Mouse (Mus musculus) fat pad, adult 2 months (tissue): Measurements from ENCODE around the gene Hist1h4k.
"Not testable (repeated sequence)": the region's sequence is repeated elsewhere in the genome, so short reads cannot be mapped to it uniquely, and the experiment has no call there.

Experiments used
- DNase-seq: peaks from one replicate; pipeline ENCODE4 v3.0.0-alpha.2; 2011; ENCODE audit warnings: low read depth, low spot score; ENCODE audit errors: extremely low read depth

Hist1h4k gene

DNA sequence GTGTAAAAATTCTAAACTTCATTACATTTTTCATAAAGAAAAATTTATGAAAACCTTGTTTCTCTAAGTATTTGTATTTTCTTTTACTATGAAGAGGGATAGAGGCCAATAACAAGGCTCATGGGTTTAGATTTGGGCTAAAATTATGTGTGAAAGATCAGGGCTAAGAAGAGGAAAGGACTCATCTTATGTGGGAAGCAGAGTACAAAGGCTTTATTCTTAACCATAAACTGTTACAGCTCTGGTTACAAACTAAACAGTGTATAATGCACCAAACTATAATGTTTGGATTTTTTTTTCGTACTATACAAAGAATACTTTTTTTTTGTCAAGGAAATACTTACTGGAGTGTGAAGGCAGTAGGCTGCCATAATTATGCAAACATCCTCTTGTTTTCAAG, 5.4 kb upstream of the Hist1h4k start:
- no peak for DNase-seq

DNA sequence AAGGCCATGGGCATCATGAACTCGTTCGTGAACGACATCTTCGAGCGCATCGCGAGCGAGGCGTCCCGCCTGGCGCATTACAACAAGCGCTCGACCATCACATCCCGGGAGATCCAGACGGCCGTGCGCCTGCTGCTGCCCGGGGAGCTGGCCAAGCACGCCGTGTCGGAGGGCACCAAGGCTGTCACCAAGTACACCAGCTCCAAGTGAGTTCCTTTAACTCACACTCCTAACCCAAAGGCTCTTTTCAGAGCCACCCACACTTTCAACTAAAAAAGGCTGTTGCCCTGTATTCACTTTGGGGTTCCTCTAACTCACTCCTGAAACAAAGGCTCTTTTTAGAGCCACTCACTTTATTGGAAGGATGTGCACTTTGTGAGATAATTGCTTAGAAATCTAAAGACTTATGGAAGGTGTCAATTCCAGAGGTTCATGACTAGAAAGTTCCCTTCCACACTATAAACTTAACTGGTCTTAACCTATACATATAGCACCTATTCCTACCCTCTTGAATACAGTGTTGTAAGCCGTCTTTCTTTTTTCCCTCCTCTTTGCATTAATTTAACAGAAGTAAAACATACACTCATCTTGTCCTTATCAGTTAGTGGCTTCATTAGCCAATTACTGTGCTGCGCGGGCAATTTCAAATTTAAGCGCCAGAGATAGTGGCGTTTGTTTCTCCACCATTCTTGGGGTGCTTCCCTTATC, 4.1 kb upstream of the Hist1h4k start:
- not testable (repeated sequence) for DNase-seq

DNA sequence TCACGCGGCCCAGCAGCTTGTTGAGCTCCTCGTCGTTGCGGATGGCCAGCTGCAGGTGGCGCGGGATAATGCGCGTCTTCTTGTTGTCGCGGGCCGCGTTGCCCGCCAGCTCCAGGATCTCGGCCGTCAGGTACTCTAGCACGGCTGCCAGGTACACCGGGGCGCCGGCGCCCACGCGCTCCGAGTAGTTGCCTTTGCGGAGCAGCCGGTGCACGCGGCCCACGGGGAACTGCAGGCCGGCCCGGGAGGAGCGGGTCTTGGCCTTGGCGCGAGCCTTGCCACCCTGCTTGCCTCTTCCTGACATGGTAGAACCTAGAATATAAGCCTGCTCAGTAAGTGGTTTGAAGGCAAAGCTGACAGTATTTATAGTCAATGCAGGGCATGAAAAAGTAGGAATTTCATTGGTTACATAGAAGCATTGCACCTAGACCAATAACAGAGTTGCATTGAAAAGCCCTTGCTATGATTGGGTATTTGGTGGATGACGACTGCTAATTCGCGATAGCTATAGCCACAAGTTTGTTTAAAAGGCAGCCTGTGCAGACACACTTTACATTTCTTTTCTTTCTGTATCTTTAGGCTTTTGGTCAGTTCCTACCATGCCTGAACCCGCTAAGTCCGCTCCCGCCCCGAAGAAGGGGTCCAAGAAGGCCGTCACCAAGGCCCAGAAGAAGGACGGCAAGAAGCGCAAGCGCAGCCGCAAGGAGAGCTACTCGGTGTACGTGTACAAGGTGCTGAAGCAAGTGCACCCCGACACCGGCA, 3.4 kb upstream of the Hist1h4k start, which contains the start of the genes Hist1h2ak and Hist1h2bn:
Gene Hist1h2ak, minus strand, starts transcription at position 304 of the 762 bp plus-strand sequence.
Gene Hist1h2bn, plus strand, starts transcription at position 600 of the 762 bp plus-strand sequence.
- peak; percentile 91 for DNase-seq

DNA sequence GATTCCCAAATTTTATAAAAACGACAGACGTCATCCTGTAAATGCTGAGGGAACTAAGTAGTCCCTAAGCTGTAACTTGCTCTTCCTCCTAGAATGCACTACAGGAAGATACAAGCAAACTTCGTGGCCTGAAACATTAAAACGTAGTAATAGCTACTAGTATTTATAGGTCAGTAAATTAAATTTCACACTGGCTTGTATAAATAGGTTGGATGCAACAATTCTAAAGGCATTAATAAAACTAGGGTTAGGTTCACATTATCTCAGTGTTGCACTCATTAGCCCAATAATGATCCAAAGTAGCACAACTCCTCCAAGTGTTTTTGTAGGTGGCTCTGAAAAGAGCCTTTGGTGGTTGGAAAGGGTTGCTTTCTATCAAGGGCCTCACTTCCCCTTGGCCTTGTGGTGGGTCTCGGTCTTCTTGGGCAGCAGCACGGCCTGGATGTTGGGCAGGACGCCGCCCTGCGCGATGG, 2.8 kb upstream of the Hist1h4k start:
- no peak for DNase-seq

DNA sequence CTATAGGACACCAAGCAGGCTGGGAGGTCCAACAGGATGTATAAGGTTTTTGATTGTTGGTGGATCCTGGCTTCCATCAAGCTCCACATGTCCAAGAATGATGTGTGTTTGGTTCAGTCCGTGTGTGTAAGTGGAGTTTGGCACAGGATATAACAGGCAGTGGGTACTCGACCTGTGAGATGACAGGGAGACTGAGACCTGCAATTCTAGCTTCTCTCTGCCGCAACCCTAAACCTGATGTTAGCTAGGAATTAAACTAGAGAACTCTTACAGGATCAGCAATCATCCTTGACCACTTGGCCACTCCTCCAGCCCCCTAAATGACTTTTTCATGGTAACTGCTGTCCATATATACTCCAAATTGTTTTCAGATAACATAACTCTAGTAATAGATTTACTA, 2.1 kb upstream of the Hist1h4k start:
- no peak for DNase-seq

DNA sequence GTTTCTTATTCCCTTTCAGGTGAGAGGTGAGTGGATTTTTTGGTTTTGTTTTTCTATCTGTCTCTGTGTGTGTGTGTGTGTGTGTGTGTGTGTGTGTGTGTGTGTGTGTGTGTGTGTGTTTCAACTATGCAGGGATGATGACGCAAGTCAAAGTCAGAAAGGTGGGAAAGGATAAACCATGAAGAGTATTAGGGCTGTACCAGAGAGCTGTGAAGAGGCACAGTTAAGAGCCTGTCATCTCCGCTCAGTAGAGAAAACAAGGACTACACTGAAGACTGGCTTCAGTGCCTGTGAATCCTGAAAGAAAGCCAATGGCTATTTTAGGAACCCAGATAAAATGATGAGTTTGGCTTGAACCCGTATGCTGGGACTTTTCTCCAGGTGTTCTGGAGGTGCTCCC, 1.5 kb upstream of the Hist1h4k start:
- no peak for DNase-seq

DNA sequence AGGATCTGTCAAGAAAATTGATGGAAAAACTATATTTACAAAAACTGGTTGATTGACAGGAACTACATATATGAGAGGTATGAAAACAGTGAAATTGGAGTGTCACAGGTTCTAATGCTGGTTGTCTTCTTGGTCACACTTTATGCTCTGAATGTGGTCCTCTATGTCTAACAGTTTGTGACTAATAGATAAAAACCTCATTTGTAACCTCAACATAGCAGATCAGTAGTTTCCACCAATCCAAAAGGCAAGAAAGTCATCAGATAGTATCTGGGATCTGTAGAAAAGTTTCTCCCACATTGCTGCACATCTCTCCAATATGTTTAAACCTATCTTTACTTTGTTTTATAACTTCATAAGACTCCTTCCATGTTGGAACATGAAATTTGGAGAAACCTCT, 1.1 kb upstream of the Hist1h4k start:
- no peak for DNase-seq

DNA sequence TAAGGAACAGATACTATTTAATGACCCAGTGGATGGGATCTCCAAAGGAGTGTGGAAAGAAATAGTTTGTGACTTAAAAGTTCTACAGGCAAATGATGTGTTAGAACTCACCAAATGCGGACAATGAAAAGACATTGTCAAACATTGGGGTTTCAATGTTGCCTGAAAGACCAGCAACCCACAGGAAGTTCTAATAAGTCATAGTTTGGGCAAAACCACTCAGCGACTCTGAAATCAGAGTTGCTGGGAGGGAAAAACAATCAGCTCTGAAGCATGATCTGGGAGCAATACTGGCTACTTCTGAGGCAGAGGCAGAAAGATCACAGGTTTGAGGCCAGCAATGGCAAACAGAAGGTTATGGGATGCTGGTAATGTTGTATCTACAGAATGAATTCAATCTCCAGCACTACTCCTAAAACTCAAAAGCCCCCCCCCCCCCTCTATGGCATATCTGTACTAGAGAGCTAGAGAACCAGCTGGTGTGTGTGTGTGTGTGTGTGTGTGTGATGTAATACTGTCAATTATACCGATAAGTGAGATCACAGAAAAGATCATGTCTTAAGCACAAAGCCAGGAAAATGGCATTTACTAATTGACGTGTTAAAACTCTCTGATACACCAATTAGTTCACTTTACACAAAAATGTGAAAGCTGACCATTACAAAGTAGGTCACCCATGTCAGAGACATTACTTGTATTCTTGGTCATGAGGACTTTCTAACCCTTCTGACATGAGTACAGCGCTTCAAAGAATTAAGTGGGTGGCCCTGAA, 732 bp downstream of the Hist1h4k start:
- no peak for DNase-seq

DNA sequence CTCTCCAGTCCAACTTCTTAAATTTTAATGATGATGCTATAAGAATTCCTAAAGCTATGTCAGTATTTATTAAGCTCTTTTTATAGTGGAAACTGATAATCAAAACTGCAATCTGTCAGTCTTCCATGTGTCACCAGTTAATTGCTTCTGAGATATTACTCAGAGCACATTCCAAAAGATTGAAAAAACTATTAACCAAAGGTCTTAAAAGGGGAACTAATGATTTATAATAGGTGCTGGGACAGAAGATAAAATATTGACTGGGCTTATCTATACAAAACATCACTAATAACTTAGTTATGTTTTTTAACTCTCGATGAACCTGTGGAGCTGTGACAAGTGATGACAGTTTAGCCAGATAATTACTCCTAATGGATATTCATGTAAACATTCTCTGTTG, 5.3 kb downstream of the Hist1h4k start:
- no peak for DNase-seq

DNA sequence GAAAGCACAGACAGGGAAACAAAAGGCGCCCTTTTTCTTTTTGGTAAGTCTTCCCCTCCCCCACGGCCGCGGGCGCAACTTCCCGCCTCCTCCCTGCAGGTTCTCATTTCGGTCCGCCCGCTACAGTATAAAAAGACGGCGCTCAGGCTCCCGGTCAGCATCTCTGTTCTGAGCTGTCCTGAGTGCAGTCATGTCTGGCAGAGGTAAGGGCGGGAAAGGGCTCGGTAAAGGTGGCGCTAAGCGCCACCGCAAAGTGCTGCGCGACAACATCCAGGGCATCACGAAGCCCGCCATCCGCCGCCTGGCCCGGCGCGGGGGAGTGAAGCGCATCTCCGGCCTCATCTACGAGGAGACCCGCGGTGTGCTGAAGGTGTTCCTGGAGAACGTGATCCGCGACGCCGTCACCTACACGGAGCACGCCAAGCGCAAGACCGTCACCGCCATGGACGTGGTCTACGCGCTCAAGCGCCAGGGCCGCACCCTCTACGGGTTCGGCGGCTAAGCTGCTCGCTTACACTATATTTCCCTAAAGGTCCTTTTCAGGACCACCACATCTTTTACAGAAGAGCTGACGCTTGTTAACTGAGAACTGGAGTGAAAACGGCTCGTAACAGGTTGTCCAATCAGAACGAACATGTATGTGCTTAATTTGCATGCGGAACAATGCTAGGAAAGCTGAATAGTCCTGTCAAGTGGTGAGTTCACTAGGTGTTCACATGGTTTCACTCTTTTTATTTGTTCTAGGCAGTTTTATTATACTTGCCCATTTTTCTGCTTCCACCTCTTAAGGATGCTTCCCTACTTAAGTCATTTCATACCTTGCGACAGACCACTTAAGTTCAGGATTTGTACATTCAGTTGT, 15.2 kb downstream of the Hist1h4k start, which contains the start of gene Hist1h4j:
Gene Hist1h4j, plus strand, starts transcription at position 159 of the 862 bp plus-strand sequence.
- DNase-seq: not testable (repeated sequence)

DNA sequence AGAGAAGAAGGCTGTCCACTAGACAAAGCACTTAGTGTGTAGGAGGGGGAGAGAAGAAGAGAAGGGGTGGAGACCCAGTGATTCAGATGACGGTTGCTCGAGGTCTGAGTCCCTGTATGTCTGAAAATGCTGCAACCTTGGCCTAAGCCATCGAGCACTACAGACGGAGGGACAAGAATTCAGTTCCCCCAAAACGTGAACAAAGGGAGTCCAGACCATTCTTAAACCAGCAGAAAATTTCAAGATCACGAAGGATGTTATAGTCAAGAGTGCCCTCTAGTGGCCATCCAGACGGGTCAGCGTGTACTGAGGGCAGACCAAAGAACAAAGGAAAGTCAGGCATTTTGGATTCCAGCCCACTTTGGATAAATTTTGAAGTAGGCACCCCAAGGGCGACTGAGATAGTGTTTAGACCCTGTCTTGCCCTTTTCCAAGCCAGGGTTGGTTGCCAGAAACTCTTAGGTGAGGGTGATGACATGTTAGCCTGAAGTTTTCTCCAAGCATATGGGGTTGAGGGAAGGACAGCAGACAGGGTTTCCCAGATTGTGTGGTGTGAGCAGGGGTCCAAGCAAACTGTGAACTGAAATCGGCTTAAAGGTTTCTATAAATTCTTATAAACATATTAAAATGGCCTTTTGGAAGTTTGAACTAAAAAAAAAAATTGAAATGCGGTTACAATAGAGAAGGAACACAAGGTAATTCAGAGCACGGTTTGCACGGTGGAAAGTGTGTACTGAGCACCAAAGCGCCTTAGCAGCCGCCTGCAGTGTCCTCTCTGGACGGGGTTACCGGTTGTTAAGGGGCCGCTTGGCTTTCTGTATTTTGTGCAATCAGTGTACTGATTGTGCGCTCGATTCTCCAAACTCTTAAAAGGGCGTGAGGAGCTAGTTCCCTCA, 16.0 kb downstream of the Hist1h4k start:
- DNase-seq: no peak

DNA sequence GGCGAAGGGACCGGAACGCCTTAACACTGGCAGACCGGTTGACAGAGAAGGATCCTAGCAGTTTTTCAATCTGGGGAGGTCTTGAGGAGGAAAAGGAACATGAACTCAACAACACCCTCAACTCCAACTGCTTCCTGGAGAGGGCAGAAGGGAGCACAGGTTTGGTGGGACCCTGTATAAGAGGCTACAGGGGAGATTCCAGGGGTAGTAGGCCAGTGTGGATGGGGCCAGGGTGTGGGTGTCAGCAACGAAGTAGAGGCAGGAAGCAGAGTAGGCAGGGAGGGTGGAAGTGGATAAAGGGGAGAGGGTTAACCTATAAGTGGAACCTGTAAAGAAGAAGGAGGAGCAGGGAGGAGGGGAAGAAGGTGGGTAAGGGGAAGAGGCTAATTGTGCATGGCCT, 16.8 kb downstream of the Hist1h4k start:
- no peak for DNase-seq

DNA sequence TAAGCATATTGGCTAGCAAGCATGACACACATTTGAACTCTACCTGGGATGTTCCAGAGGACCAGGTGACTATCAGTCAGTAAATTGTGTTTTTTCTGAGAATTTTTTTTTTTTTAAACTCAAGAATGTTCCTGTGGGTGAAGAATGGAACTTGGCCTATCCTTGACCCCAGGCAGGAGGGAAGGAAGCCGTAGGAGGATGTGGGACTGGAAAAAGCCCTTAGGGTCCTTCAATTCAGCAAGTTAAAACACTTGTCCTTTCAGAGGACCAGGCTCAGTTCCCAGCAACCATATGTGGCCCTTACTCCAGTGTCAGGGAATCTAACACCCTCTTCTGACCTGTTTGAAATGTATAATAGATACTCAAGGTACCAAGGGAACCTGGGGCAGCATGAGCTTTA, 20.8 kb downstream of the Hist1h4k start:
- DNase-seq: no peak

DNA sequence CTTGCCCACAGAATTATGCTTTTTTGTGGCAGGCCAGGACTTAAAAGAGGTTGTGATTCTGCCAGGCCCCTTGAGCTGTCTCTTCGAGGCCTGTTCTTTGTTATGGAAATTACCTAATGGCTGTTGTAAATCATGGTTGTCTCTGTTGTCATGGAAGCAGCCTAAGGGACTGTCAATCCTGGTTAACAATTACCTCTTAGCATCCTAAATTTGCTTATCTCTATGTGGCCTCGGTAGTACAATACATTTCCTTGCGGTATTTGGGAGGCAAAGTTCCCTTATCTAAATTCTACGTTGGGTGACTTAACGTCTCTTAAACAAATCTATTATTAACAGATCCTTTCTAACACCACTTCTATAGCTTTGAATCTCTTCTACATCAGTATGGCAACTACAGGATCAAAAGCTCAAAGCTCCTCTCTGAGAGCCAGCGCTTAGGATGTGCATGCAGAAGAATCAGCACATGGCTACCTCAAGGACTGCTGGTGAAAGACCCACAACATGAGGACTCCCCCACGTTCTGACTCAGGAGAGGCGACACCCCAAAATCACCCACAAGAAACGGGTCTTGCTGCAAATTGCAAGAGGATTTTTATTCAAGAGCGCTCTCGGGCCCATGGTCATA, 22.2 kb downstream of the Hist1h4k start:
- no peak for DNase-seq

DNA sequence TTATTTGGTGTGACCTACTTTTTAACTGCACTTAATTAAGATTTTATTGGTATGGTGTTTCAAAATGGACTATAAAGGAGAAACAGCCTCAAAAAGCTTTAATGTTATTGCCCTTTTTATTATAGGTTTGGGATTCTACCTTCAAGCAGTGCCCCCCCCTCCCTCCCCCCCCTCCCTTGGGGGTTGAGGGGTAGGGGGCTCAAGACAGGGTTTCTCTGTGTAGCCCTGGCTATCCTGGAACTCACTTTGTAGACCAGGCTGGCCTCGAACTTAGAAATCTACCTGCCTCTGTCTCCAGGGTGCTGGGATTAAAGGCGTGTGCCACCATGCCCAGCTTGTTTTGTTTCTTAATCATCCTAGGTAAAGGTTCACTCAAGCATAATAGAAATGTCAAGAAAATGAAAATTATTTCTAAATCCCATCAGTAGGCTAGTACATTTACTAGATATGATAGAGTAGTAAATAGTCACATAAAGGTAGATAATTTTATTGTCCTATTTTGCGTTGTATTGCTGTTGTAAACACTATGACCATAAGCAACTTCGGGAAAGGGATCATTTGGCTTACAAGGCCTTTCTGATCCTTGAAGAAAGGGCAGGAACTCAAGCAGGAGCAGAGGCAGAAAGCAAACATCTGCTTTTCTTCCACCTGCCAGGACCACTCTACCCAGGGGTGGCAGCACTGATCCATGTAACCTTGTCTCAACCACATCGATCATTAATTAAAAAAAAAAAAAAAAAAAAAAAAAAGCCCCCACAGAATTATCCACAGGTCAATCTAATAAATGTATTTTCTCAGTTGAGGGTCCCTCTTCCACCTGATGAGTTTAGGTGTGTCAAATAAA, 27.1 kb downstream of the Hist1h4k start:
- DNase-seq: no peak

DNA sequence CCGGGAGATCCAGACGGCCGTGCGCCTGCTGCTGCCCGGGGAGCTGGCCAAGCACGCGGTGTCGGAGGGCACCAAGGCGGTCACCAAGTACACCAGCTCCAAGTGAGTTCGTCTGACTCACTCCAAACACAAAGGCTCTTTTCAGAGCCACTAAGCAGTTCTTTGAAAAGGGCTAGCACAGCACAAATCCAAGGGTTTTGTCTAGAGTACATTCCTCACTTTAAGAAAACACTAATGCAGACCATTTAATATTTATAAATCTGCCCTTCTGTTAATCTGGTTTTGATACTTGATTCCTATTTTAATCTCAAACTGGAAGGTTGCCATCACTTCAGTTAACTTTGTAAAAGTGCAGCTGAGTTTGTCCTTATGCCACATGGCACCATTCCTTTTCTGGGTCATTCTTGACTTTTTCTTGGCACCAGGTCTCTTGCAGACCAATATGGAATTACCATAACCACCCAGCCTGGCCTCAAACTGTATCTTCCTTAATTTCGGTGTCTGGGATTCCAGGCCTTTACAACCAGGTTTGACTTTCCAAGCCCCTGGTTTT, 27.9 kb downstream of the Hist1h4k start:
- DNase-seq: no peak

DNA sequence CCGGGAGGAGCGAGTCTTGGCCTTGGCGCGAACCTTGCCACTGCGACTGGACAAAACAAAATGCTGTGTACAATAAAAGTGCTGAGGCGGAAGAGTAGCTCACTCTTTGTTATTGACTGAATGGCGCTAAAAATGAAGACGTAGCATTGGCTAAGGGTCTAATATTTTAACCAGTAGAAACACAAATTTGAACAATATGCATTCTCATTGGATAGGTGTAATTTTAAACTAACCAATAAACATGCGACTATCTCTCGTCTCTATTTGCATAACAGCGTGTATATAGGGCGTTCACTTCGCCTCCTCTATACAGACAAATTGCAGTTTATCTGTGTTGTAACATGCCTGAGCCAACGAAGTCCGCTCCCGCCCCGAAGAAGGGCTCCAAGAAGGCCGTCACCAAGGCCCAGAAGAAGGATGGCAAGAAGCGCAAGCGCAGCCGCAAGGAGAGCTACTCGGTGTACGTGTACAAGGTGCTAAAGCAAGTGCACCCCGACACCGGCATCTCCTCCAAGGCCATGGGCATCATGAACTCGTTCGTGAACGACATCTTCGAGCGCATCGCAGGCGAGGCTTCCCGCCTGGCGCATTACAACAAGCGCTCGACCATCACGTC, 28.4 kb downstream of the Hist1h4k start, which contains the start of gene Hist1h2bm:
Gene Hist1h2bm, plus strand, starts transcription at position 288 of the 616 bp plus-strand sequence.
- peak; percentile 86 for DNase-seq
